Mouse (Mus musculus) thymus, adult 2 months (tissue): Measurements from ENCODE around the gene Atxn7.

Experiments used
- CTCF ChIP-seq: fragments of 200-500 bp; IDR thresholded peaks from 2 replicates; pipeline ENCODE4 v1.5.1; 2012; ENCODE audit warnings: mild to moderate bottlenecking, control low read depth, low read length, moderate library complexity, borderline replicate concordance; ENCODE audit not compliant: control insufficient read depth, poor library complexity, insufficient read depth; ENCODE audit errors: extremely low read depth
- POLR2A ChIP-seq: fragments of 200-500 bp; IDR thresholded peaks from 2 replicates; pipeline ENCODE4 v1.6.1; 2012; ENCODE audit warnings: mild to moderate bottlenecking, low read length, control low read depth, moderate library complexity; ENCODE audit not compliant: control insufficient read depth, poor library complexity, insufficient read depth; ENCODE audit errors: extremely low read depth

- TF ChIP-seq POLR2A, result no peak
- no peak for TF ChIP-seq CTCF
These were observed 107.3 kb downstream of the Atxn7 start for GRCm38 (mm10) chr14:14068553-14068952.
